Mouse (Mus musculus) erythroblast, embryonic 14.5 days (primary cell): ENCODE measurements around the gene Lef1. TPM values are rescaled to one million over a fixed set of nuclear protein-coding genes. Genes with fewer than 3 reads are reported as not detected.

Experiments
- H3K27me3 ChIP-seq: 2 replicates; pipeline ENCODE4 v1.6.1; 2012; ENCODE audit warnings: inconsistent platforms; ENCODE audit not compliant: control insufficient read depth
- H3K36me3 ChIP-seq: 2 replicates; pipeline ENCODE4 v1.6.1; 2012; ENCODE audit warnings: mild to moderate bottlenecking, inconsistent platforms; ENCODE audit not compliant: control insufficient read depth
- H3K4me1 ChIP-seq: 2 replicates; pipeline ENCODE4 v1.6.1; 2012; ENCODE audit warnings: inconsistent platforms; ENCODE audit not compliant: control insufficient read depth
- H3K4me3 ChIP-seq: replicated peaks from 2 replicates; pipeline ENCODE3; 2012; ENCODE audit warnings: moderate library complexity, mild to moderate bottlenecking, inconsistent platforms
- H3K9me3 ChIP-seq: 2 replicates; pipeline ENCODE4 v1.6.1; 2012; ENCODE audit warnings: low read length, inconsistent platforms, mixed read lengths; ENCODE audit not compliant: control insufficient read depth
- GATA1 ChIP-seq: IDR thresholded peaks from 2 replicates; pipeline ENCODE4 v1.6.1; 2012; ENCODE audit warnings: low read length, inconsistent platforms, mixed read lengths
- TAL1 ChIP-seq: IDR thresholded peaks from 3 replicates; pipeline ENCODE4 v1.6.1; 2012; ENCODE audit warnings: low read length, inconsistent platforms, mixed read lengths
- polyA plus RNA-seq: library from polyadenylated mRNA; stranded (reverse); fragments of >175 nt; gene quantifications from 2 replicates; pipeline ENCODE4 v1.2.3, GENCODE M21; 2012

Lef1 gene
- polyA plus RNA-seq, 1 experiment, result not detected

GRCm38 (mm10) chr3:131113029-131113428, 2.8 kb downstream of the Lef1 start:
- no peak overlapping the region for H3K4me3 ChIP-seq
- H3K27me3 ChIP-seq, result peaks cover 71% of the 10 kb centered on the region
- TF ChIP-seq GATA1 (no peak), TAL1 (no peak)
- H3K36me3 ChIP-seq, result no peaks in the 10 kb centered on the region
- H3K9me3 ChIP-seq, result no peaks in the 10 kb centered on the region; the same call in 1 of the 2 replicates
- no peaks in the 10 kb centered on the region for H3K4me1 ChIP-seq

- no peak overlapping the region for H3K4me3 ChIP-seq
- TF ChIP-seq TAL1, result no peak
- TF ChIP-seq GATA1, result no peak
- H3K9me3 ChIP-seq, result no peaks in the 10 kb centered on the region; the same call in 1 of the 2 replicates
- no peaks in the 10 kb centered on the region for H3K36me3 ChIP-seq
- no peaks in the 10 kb centered on the region for H3K4me1 ChIP-seq
- peaks cover 41% of the 10 kb centered on the region for H3K27me3 ChIP-seq
These were observed 5.8 kb downstream of the Lef1 start for GRCm38 (mm10) chr3:131116116-131116515.

- H3K4me3 ChIP-seq, result no peak overlapping the region
- TF ChIP-seq TAL1 (no peak), GATA1 (no peak)
- H3K36me3 ChIP-seq, result no peaks in the 10 kb centered on the region
- H3K27me3 ChIP-seq, result peaks cover 29% of the 10 kb centered on the region
- H3K4me1 ChIP-seq, result no peaks in the 10 kb centered on the region
- no peaks in the 10 kb centered on the region for H3K9me3 ChIP-seq
These were observed 7.1 kb downstream of the Lef1 start for GRCm38 (mm10) chr3:131117352-131117751.

GRCm38 (mm10) chr3:131117883-131118282, 7.6 kb downstream of the Lef1 start:
- H3K4me1 ChIP-seq, result no peaks in the 10 kb centered on the region
- peaks cover 24% of the 10 kb centered on the region for H3K27me3 ChIP-seq
- no peaks in the 10 kb centered on the region for H3K9me3 ChIP-seq
- H3K4me3 ChIP-seq, result no peak overlapping the region
- no peak for TF ChIP-seq GATA1
- TF ChIP-seq TAL1, result no peak
- H3K36me3 ChIP-seq, result no peaks in the 10 kb centered on the region

GRCm38 (mm10) chr3:131119435-131119834, 9.2 kb downstream of the Lef1 start:
- no peak overlapping the region for H3K4me3 ChIP-seq
- no peak for TF ChIP-seq TAL1
- no peak for TF ChIP-seq GATA1
- no peaks in the 10 kb centered on the region for H3K4me1 ChIP-seq
- no peaks in the 10 kb centered on the region for H3K9me3 ChIP-seq
- no peaks in the 10 kb centered on the region for H3K36me3 ChIP-seq
- peaks cover 8% of the 10 kb centered on the region for H3K27me3 ChIP-seq

- H3K9me3 ChIP-seq, result peaks cover 2% of the 10 kb centered on the region; the same call in 1 of the 2 replicates
- no peaks in the 10 kb centered on the region for H3K27me3 ChIP-seq
- H3K4me3 ChIP-seq, result no peak overlapping the region
- H3K4me1 ChIP-seq, result no peaks in the 10 kb centered on the region
- no peaks in the 10 kb centered on the region for H3K36me3 ChIP-seq
- TF ChIP-seq TAL1 (no peak), GATA1 (no peak)
These were observed 13.2 kb downstream of the Lef1 start for GRCm38 (mm10) chr3:131123501-131123900.

- peaks cover 2% of the 10 kb centered on the region; the same call in 1 of the 2 replicates for H3K9me3 ChIP-seq
- H3K4me1 ChIP-seq, result no peaks in the 10 kb centered on the region
- H3K27me3 ChIP-seq, result no peaks in the 10 kb centered on the region
- TF ChIP-seq TAL1, result no peak
- TF ChIP-seq GATA1, result no peak
- H3K36me3 ChIP-seq, result no peaks in the 10 kb centered on the region
- no peak overlapping the region for H3K4me3 ChIP-seq
These were observed 15.6 kb downstream of the Lef1 start for GRCm38 (mm10) chr3:131125873-131126272.

- peaks cover 2% of the 10 kb centered on the region; the same call in 1 of the 2 replicates for H3K9me3 ChIP-seq
- no peaks in the 10 kb centered on the region for H3K4me1 ChIP-seq
- TF ChIP-seq TAL1, result no peak
- no peak for TF ChIP-seq GATA1
- no peak overlapping the region for H3K4me3 ChIP-seq
- no peaks in the 10 kb centered on the region for H3K27me3 ChIP-seq
- H3K36me3 ChIP-seq, result no peaks in the 10 kb centered on the region
These were observed 16.2 kb downstream of the Lef1 start for GRCm38 (mm10) chr3:131126438-131126837.

GRCm38 (mm10) chr3:131134003-131134402, 23.7 kb downstream of the Lef1 start:
- TF ChIP-seq TAL1 (no peak), GATA1 (no peak)
- Histone ChIP-seq H3K9me3 (no peaks in the 10 kb centered on the region), H3K27me3 (no peaks in the 10 kb centered on the region), H3K4me3 (no peak overlapping the region), H3K36me3 (no peaks in the 10 kb centered on the region), H3K4me1 (no peaks in the 10 kb centered on the region)

- no peaks in the 10 kb centered on the region for H3K36me3 ChIP-seq
- no peak for TF ChIP-seq TAL1
- no peak for TF ChIP-seq GATA1
- no peak overlapping the region for H3K4me3 ChIP-seq
- H3K4me1 ChIP-seq, result no peaks in the 10 kb centered on the region
- H3K27me3 ChIP-seq, result no peaks in the 10 kb centered on the region
- H3K9me3 ChIP-seq, result no peaks in the 10 kb centered on the region
These were observed 25.2 kb downstream of the Lef1 start for GRCm38 (mm10) chr3:131135434-131135833.
